Mouse (Mus musculus) left cerebral cortex, postnatal 14 days (tissue): ENCODE measurements around the gene Tom1l2. TPM values are rescaled to one million over a fixed set of nuclear protein-coding genes. Genes with fewer than 3 reads are reported as not detected.

Experiments
- DNase-seq, 2 experiments: peaks; one replicate each; pipeline ENCODE4 v3.0.0; 2021 to 2022; ENCODE audit warnings: low spot score in 2 of 2, mixed read lengths in 1 of 2
- intact Hi-C: fragments of 180-260 bp; cut with DNase I; formaldehyde crosslinking; loops from one replicate; pipeline ENCODE4 v1.15.1; 2025
- total RNA-seq, 2 experiments: library from RNA; stranded (reverse); gene quantifications; 2 replicates each; pipeline ENCODE4 v1.2.3; 2021

Gene Tom1l2
- total RNA-seq, 2 experiments from 2014 or later = 163 to 172 TPM

DNA sequence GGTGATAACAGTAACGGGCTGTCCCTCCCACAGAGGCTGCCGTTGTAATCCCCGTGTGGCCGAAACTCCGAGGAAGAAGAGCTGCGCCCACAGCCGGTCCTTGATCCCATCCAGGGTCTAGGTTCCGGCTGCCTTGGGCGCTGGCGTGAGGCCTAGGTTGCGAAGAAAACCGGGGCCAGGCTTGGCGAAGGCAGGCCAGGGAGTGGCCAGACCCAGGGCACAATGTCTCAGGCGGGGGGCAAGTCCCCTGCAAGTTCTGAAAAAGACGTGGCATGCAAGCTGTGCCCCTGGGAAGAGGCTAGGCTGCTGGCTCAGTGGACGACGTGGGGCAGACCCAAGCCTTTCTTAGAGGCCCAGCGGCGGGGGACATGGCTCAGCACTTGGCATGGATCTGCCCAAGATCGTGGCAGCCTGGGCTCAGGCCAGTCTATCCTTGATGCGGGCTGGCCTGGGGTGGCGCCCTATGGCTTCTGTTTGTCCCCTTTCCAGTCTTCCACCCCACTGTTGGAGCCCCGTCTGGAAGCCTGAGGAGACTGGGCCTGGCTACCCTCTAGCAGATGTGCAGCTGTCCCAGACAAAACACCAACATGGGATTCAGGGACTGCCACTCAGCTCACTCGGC lies 154.6 kb downstream of the Tom1l2 start:
- intact Hi-C loops = loop anchor here (2.0 to 5.0 kb wide), 2 partner anchors 93 to 214 kb away; partner anchors contain the start of gene Rai1
- no peak for DNase-seq

DNA sequence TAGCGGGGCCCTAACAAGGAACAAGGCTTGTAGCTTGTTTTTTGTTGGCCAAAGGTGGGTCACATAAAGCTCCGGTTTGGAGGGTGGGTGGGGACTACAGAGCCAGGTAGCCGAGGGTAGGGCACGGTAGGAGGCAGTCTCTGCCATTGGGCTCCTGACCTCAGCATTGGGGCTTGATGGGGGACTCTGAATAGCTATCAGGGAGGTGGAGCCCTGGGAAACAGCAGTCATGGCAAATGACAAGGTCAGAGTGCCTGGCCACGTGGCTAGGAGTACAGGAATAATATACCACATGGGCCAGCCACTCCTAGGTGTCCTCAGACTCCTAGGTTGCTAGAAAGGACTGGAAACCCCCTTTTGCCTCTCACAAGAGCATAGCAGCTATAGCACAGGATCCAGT lies 156.4 kb downstream of the Tom1l2 start:
- intact Hi-C loops = loop anchor here (5.0 kb wide), 1 partner anchor 216 kb away; no protein-coding TSS in a partner anchor
- no peak for DNase-seq

DNA sequence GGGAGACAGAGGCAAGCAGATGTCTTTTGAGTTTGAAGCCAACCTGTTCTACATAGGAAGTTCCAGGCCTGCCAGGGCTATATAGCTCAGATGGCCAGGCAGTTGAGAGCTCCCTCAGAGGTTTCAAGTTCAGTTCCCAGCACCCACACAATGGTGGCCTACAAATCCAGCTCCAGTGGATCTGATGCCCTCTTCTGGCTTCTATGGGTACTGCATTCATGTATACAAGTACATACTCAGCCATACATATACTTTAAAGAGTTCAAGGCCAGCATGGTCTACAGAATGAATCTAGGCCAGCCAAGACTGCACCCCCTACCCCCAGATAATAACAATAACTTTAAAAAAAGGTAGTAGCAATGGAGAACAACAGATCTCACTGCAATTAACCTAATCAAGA lies 157.6 kb downstream of the Tom1l2 start:
- no peak for DNase-seq
- intact Hi-C loops = loop anchor here (5.0 kb wide), 1 partner anchor 217 kb away; no protein-coding TSS in a partner anchor

DNA sequence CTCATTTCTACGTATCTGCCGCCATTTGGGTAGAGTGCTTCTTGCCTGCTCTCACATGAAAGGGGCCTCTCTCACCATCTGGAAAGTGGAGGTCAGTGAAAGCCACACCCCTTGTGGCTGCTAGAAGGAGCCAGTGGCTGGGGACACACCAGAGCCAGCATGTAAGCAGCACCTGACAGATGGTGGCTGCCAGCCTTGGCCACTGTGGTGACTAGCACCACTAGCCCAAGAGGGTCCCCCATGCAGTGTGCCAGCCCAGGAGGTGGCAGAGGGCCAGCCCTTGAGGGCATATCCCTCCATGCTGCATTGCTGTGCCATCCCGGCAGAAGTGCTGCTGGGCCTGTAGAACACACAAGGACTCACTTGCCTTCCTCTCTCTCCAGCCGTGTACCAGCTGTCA lies 159.1 kb downstream of the Tom1l2 start:
- no peak for DNase-seq
- intact Hi-C loops = no loop called here

DNA sequence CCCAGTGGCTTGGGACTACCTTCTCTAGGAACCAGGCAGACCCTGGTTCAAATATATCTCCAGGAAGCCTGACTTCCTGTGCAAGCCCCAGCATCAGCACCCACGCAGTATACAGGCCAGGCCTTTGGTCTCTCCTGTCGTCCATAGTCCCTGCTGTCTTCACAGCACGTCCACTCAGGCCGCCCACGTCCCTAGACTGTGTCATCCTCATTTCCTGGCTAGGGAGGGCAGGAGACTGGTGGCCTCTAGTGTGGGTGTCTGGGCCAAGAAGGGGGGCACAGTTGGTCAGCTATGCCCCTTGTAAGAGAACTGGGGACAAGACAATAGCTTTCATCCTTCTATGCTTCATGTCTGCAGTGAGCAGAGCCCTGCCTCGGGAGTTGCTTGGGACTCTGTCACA lies 160.2 kb downstream of the Tom1l2 start:
- DNase-seq = no peak
- intact Hi-C loops = no loop called here

DNA sequence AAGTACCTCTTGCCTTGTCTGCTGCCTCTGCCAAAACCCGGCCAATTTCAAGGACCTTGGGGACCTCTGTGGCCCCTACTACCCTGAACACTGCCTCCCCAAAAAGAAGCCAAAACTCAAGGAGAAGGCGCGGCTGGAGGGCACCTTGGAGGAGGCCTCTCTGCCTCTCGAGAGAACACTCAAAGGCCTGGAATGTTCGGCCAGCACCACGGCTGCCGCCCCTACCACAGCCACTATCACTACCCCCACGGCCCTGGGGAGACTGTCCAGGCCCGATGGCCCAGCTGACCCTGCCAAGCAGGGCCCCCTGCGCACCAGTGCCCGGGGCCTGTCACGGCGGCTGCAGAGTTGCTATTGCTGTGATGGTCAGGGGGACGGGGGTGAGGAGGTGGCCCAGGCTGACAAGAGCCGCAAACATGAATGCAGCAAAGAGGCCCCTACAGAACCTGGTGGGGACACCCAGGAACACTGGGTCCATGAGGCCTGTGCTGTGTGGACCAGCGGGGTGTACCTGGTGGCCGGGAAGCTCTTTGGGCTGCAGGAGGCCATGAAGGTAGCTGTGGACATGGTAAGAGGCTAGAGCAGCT lies 162.6 kb downstream of the Tom1l2 start:
- intact Hi-C loops = no loop called here

DNA sequence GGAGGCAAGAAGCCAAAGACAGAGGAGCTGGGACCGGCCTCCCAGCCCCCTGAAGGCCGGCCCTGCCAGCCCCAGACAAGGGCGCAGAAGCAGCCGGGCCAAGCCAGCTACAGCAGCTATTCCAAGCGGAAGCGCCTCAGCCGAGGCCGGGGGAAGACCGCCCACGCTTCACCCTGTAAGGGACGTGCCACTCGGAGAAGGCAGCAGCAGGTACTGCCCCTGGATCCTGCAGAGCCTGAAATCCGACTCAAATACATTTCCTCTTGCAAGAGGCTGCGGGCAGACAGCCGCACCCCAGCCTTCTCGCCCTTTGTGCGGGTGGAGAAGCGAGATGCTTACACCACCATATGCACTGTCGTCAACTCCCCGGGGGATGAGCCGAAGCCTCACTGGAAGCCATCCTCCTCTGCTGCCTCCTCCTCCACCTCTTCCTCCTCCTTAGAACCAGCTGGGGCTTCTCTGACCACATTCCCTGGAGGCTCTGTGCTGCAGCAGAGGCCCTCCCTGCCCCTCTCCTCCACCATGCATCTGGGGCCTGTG lies 163.1 kb downstream of the Tom1l2 start:
- intact Hi-C loops = no loop called here
- no peak for DNase-seq

More for the DNA sequence above, 162.6 kb downstream of the Tom1l2 start:
- no peak for DNase-seq

DNA sequence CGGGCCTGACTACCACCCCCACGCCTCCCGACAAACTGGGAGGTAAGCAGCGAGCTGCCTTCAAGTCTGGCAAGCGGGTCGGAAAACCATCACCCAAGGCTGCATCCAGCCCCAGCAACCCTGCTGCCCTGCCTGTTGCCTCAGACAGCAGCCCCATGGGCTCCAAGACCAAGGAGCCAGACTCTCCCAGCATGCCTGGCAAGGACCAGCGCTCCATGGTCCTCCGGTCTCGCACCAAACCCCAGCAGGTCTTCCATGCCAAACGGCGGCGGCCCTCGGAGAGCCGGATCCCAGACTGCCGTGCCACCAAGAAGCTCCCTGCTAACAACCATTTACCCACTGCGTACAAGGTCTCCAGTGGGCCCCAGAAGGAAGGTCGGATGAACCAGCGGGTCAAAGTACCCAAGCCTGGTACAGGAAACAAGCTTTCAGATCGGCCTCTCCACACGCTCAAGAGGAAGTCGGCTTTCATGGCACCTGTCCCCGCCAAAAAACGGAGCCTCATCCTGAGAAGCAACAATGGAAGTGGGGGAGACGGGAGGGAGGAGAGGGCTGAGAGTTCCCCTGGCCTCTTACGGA lies 164.3 kb downstream of the Tom1l2 start:
- intact Hi-C loops = no loop called here
- no peak for DNase-seq

DNA sequence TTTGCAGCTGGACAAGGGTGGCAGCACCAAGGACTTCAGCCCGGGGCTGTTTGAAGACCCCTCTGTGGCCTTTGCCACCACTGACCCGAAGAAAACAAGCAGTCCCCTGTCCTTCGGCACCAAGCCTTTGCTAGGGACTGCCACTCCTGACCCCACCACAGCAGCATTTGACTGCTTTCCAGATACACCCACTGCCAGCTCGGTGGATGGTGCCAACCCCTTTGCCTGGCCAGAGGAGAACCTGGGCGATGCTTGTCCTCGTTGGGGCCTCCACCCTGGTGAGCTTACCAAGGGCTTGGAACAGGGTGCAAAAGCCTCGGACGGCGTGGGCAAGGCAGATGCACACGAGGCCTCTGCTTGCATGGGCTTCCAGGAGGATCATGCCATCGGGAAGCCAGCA lies 165.6 kb downstream of the Tom1l2 start:
- intact Hi-C loops = no loop called here
- no peak for DNase-seq

DNA sequence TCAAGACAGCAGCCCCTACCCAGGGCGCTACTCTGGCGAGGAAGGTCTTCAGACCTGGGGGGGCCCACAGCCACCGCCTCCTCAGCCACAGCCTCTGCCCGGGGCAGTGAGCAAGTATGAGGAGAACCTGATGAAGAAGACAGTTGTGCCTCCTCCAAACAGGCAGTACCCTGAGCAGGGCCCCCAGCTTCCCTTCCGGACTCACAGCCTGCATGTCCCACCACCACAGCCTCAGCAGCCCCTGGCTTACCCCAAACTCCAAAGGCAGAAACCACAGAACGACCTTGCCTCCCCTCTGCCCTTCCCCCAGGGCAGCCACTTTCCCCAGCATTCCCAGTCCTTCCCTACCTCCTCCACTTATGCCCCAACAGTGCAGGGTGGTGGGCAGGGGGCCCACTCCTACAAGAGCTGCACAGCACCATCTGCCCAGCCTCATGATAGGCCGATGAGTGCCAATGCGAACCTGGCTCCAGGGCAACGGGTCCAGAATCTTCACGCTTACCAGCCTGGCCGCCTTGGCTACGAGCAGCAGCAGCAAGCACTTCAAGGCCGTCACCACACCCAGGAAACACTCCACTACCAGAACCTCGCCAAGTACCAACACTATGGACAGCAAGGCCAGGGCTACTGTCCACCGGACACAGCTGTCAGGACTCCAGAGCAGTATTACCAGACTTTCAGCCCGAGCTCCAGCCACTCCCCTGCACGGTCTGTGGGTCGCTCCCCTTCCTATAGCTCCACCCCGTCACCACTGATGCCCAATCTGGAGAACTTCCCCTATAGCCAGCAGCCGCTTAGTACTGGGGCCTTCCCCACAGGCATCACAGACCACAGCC lies 167.1 kb downstream of the Tom1l2 start:
- DNase-seq = peak in 1 of 2 experiments; percentile 67
- intact Hi-C loops = no loop called here

DNA sequence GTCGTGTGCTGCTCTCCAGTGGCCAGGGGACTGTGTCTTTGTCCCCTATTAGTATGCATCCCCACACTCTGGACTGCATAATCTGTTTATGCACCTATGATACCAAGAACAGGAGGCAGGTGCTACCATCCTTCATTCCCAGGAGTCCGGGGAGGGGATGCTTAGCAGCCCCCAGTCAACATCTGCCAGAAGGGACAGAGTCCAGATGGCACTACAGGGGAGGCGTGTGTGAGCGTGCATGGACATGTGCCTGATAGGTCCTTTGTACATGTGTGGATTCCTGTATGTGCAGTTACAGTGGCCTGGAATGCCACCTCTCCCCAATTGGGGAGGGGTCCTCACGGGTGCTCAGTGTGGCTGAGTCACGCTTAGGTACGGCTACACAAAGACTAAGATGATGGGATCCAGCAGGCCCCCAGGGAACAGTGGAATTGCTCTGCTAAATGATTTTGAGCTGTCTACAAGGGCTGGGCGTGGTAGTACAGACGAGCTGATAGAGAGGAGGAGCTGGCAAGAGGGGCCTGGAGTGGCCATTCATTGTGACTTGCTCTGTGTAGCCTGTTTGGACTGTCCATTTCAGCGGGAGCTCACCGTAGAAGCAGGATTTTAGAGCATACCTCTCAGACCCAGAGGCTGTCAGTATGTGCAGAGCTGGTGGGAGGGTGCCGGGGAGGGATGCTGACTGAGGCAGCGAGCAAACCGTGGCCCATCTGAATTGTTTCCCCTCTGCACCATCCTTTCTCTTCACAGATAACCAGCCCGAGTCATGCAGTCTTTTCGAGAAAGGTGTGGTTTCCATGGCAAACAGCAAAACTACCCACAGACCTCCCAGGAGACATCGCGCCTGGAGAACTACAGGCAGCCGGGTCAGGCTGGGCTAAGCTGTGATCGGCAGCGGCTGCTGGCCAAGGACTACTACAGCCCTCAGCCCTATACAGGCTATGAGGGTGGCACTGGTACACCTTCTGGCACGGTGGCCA lies 168.1 kb downstream of the Tom1l2 start:
- DNase-seq = peak; percentile 35 to 79
- intact Hi-C loops = no loop called here

DNA sequence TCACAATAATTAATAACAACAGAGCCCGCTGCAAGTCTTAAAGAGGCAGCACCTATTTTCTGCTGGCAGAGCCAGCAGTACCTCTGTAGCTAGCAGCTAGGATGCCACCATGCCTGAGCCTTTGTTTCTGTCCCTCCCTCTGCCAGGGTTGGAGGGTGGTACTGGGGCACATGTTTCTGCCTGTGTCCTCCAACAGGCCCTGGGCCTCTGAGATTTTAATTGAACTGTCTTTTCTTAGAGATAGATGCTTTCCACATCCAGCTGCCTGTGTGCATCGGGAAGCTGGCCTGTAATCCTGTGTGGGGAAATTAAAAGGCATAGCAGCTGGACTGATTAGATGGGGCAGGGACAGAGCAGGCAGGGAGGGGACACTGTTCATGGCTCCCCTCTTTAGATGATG lies 170.0 kb downstream of the Tom1l2 start:
- intact Hi-C loops = no loop called here
- DNase-seq = no peak

DNA sequence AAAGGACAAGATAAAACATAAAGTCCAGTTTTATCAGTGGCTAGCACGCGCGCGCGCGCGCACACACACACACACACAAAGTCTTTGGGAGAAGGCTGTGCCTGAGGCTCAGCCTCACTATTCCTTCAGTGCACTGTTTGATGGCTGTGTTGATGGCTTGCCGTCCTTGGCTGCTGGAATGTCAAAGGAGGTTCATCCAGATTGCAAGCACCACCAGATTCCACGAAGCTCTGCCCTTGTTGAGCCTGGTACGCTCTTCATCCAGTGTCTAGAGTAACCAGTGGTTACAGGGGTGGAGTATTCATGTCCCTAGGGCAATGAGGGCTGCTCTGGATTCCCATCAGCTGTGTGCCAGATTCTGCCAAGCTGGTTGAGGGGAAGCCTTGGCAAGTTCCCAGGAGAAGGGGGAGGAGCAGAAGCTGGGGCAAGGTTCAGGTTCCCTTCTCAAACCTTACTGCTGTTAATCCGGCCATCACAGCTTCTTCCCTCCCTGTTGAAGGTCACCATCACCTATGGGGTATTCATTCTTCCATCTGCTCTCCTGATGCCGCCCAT lies 170.5 kb downstream of the Tom1l2 start:
- peak; percentile 46 to 61 for DNase-seq
- intact Hi-C loops = no loop called here

DNA sequence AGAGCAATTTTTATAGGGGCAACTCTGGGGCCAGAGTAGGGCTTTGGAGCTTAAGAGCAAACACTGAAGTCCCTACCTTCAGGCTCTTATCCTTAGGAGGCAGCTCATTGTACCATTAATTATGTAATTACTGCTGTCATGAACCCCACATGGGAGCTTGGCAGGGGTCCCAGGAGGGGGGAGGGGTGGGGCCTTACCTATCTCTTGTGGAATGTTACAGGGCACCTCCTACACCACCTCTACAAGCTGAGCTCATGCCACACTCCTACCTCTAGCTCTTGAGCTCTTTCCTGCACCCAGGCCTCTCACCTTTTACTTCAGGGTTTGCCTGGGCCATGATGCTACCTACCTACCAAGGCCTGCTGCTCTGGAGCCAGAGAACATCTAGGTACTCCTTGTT lies 174.2 kb downstream of the Tom1l2 start:
- intact Hi-C loops = loop anchor here (5.0 kb wide), 1 partner anchor 36 kb away; no protein-coding TSS in a partner anchor
- no peak for DNase-seq

DNA sequence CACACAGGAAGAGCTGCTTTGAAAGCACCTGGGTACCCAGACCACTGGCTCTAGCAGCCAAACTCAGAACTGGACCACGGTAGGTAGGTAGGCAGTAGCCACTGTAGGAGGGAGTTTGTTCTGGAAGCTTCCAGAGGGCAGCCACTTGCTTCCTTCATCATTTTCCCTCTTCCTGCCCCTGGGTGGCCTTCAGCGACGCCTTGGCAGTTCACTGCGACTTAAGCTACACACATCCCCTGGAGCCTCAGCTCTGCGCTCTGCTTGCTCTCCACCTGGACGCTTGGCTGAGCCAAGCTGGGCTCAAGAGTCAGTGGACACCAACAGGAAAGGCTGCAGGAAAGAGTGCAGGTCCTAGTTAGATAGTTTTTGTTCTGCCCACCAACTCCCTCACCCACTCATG lies 174.7 kb downstream of the Tom1l2 start:
- intact Hi-C loops = loop anchor here (5.0 kb wide), 1 partner anchor 36 kb away; no protein-coding TSS in a partner anchor
- no peak for DNase-seq

DNA sequence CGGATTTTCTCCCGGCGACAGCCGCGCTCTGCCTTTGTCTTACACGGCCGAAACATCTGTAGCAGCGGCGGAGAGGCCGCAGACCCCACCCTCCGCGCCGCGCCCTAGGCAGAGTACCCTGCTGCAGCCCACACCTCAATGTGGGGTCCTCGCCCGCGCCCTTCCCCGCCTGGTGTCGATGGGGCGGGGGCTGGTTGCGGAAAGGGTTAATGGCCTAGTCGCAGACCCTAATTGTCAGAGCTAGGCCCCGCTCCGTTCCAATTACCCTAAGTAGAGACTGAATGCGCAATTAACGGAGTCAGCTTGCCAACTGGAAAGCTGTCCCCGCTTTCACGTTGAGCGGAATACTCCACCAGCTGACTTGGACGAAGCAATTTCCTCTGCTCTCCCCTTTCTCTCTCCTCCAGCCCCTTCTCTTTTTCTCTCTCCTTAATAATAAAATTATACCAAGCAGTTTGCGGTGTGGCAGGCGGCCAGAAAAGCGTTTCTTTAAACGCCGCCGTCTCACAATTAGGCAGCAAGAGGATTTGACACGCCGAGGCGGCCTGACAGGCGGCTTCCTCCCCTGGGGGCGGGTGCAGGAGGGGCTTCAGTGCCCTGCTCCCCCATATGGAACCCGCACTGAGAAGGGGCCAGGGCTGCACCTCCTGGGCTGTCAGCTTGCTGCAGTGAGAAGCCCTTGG lies 175.6 kb downstream of the Tom1l2 start:
- peak; percentile 76 to 83 for DNase-seq
- intact Hi-C loops = loop anchor here (2.0 to 5.0 kb wide), 2 partner anchors 35 to 72 kb away; partner anchors contain the start of gene Rai1
